Mouse (Mus musculus) MEL (cell line): ENCODE measurements around the gene Timm13. TPM values are rescaled to one million over a fixed set of nuclear protein-coding genes. Genes with fewer than 3 reads are reported as not detected.

Source experiments
- DNase-seq: peaks from one replicate; pipeline ENCODE4 v3.0.0; 2011; ENCODE audit warnings: low read depth, low spot score
- H3K27ac ChIP-seq: 2 replicates; pipeline ENCODE4 v1.5.1; 2012; ENCODE audit warnings: low read depth, mild to moderate bottlenecking, control low read depth, low read length, moderate library complexity; ENCODE audit not compliant: control insufficient read depth
- H3K27me3 ChIP-seq, 2 experiments: fragments of 150-350 bp in 1 of 2; sonication (generic) in 1 of 2; 2 replicates each; pipeline ENCODE4 v1.6.1; 2012; ENCODE audit warnings: low read length in 2 of 2, mild to moderate bottlenecking in 2 of 2, improper control_type of control experiment in 1 of 2, moderate library complexity in 1 of 2; ENCODE audit not compliant: insufficient read depth in 2 of 2, control insufficient read depth in 1 of 2
- H3K36me3 ChIP-seq, 2 experiments: 2 replicates each; pipeline ENCODE4 v1.6.1; 2012 to 2014; ENCODE audit warnings: low read length in 2 of 2, improper control_type of control experiment in 1 of 2, inconsistent platforms in 1 of 2, mild to moderate bottlenecking in 1 of 2; ENCODE audit not compliant: insufficient read depth in 2 of 2, control insufficient read depth in 1 of 2
- H3K4me1 ChIP-seq, 2 experiments: fragments of 150-350 bp in 1 of 2; sonication (generic) in 1 of 2; 2 replicates each; pipeline ENCODE4 v1.6.1; 2012; ENCODE audit warnings: low read length in 2 of 2, improper control_type of control experiment in 1 of 2, mild to moderate bottlenecking in 1 of 2; ENCODE audit not compliant: insufficient read depth in 2 of 2, control insufficient read depth in 1 of 2
- H3K4me3 ChIP-seq, 2 experiments: fragments of 150-350 bp in 1 of 2; sonication (generic) in 1 of 2; 2 replicates each; pipeline ENCODE4 v1.5.1; 2012; ENCODE audit warnings: low read depth in 2 of 2, low read length in 2 of 2, mild to moderate bottlenecking in 2 of 2, moderate library complexity in 2 of 2, control low read depth in 1 of 2, improper control_type of control experiment in 1 of 2; ENCODE audit not compliant: control insufficient read depth in 1 of 2, insufficient read depth in 1 of 2
- H3K79me2 ChIP-seq: 2 replicates; pipeline ENCODE4 v1.6.1; 2012; ENCODE audit warnings: mild to moderate bottlenecking, low read length, moderate library complexity; ENCODE audit not compliant: control insufficient read depth, poor library complexity, insufficient read depth
- H3K9ac ChIP-seq: 2 replicates; pipeline ENCODE4 v1.6.1; 2012; ENCODE audit warnings: low read depth, mild to moderate bottlenecking, control low read depth, low read length, moderate library complexity; ENCODE audit not compliant: control insufficient read depth, poor library complexity, severe bottlenecking
- H3K9me3 ChIP-seq: fragments of 150-350 bp; sonication (generic); replicated peaks from 2 replicates; pipeline ENCODE4 v1.6.1; 2012; ENCODE audit warnings: mild to moderate bottlenecking, low read length, improper control_type of control experiment, moderate library complexity; ENCODE audit not compliant: insufficient read depth
- BHLHE40 ChIP-seq: IDR thresholded peaks from 2 replicates; pipeline ENCODE4 v1.6.1; 2012; ENCODE audit warnings: low read depth, mild to moderate bottlenecking, inconsistent platforms, low read length, improper control_type of control experiment, borderline replicate concordance
- CHD2 ChIP-seq: IDR thresholded peaks from 2 replicates; pipeline ENCODE4 v1.6.1; 2011; ENCODE audit warnings: low read length, improper control_type of control experiment
- ETS1 ChIP-seq: IDR thresholded peaks from 2 replicates; pipeline ENCODE4 v1.6.1; 2012; ENCODE audit warnings: low read depth, mild to moderate bottlenecking, inconsistent platforms, low read length, improper control_type of control experiment, moderate library complexity
- GABPA ChIP-seq: IDR thresholded peaks from 2 replicates; pipeline ENCODE4 v1.6.1; 2012; ENCODE audit warnings: low read depth, mild to moderate bottlenecking, inconsistent platforms, low read length, improper control_type of control experiment, moderate library complexity
- HCFC1 ChIP-seq: IDR thresholded peaks from 2 replicates; pipeline ENCODE4 v1.6.1; 2012; ENCODE audit warnings: low read depth, mild to moderate bottlenecking, inconsistent platforms, low read length, improper control_type of control experiment, moderate library complexity
- KAT2A ChIP-seq: conservative IDR thresholded peaks from 2 replicates; pipeline ENCODE4 v1.6.1; 2012; ENCODE audit warnings: low read depth, low read length, improper control_type of control experiment, inconsistent platforms
- MEF2A ChIP-seq: IDR thresholded peaks from 2 replicates; pipeline ENCODE4 v1.6.1; 2014; ENCODE audit warnings: low read depth, mild to moderate bottlenecking, inconsistent platforms, low read length, improper control_type of control experiment; ENCODE audit not compliant: poor library complexity, insufficient replicate concordance, severe bottlenecking; ENCODE audit errors: extremely low read depth
- MYB ChIP-seq: IDR thresholded peaks from 2 replicates; pipeline ENCODE4 v1.6.1; 2011; ENCODE audit warnings: mild to moderate bottlenecking, low read depth, low read length, improper control_type of control experiment
- MYC ChIP-seq: IDR thresholded peaks from 2 replicates; pipeline ENCODE4 v1.6.1; 2011; ENCODE audit warnings: low read depth, mild to moderate bottlenecking, low read length, improper control_type of control experiment, moderate library complexity
- NELFE ChIP-seq: IDR thresholded peaks from 2 replicates; pipeline ENCODE4 v1.6.1; 2011; ENCODE audit warnings: low read depth, low read length, improper control_type of control experiment
- SIN3A ChIP-seq: IDR thresholded peaks from 2 replicates; pipeline ENCODE4 v1.6.1; 2012; ENCODE audit warnings: low read length, improper control_type of control experiment, inconsistent platforms
- SMC3 ChIP-seq: IDR thresholded peaks from 2 replicates; pipeline ENCODE4 v1.6.1; 2011; ENCODE audit warnings: low read depth, low read length, improper control_type of control experiment
- TCF12 ChIP-seq: IDR thresholded peaks from 2 replicates; pipeline ENCODE4 v1.6.1; 2014; ENCODE audit warnings: low read depth, mild to moderate bottlenecking, inconsistent platforms, low read length, improper control_type of control experiment, moderate library complexity
- UBTF ChIP-seq: IDR thresholded peaks from 2 replicates; pipeline ENCODE4 v1.6.1; 2012; ENCODE audit warnings: low read depth, mild to moderate bottlenecking, inconsistent platforms, low read length, improper control_type of control experiment, moderate library complexity, borderline replicate concordance; ENCODE audit not compliant: insufficient read depth
- ZC3H11A ChIP-seq: IDR thresholded peaks from 2 replicates; pipeline ENCODE4 v1.6.1; 2012; ENCODE audit warnings: low read depth, mild to moderate bottlenecking, inconsistent platforms, low read length, improper control_type of control experiment
- polyA plus RNA-seq, 2 experiments: library from polyadenylated mRNA; stranded (reverse) in 1 of 2; unstranded in 1 of 2; fragments of >175 nt in 1 of 2; fragments of >200 nt in 1 of 2; gene quantifications; 2 replicates each; pipeline versions ENCODE4 v1.2.1 to v1.2.4; 2012; ENCODE audit warnings: low replicate concordance in 2 of 2, low read depth in 1 of 2; ENCODE audit not compliant: insufficient read length in 2 of 2, insufficient read depth in 1 of 2, missing spikeins in 1 of 2
- total RNA-seq: library from RNA; depleted of rRNA; stranded (reverse); fragments of 300-350 nt; gene quantifications from 2 replicates; pipeline ENCODE4 v1.2.3, GENCODE M21; 2012

The Timm13 gene
- total and polyA plus RNA-seq, 3 experiments: 329 to 645 (median 349) TPM

- TF ChIP-seq MEF2A: no peak
- no peak for TF ChIP-seq CHD2
- TF ChIP-seq MYB: no peak
- peak; percentile 60; the same call in 1 of the 2 replicates for TF ChIP-seq HCFC1
- peak; percentile 91 for TF ChIP-seq ZC3H11A
- TF ChIP-seq ETS1: 0 out of 2 replicates have a peak, but pooled peaks have one; percentile 27
- no peak for TF ChIP-seq KAT2A
- TF ChIP-seq GABPA: no peak
- TF ChIP-seq SIN3A: peak; percentile 75
- 0 out of 2 replicates have a peak, but pooled peaks have one; percentile 19 for TF ChIP-seq TCF12
- no peak for TF ChIP-seq UBTF
Observed at GRCm38 (mm10) chr10:80928586-80929298, 28.0 kb upstream of the Timm13 start (continued).

- no peaks in the 10 kb centered on the region for H3K4me1 ChIP-seq
- no peak for TF ChIP-seq SIN3A
- TF ChIP-seq ETS1: no peak
- no peak for TF ChIP-seq NELFE
- no peak for TF ChIP-seq BHLHE40
- H3K36me3 ChIP-seq: no peaks in the 10 kb centered on the region
- no peaks in the 10 kb centered on the region for H3K9me3 ChIP-seq
- no peak overlapping the region for H3K27ac ChIP-seq
- H3K9ac ChIP-seq: no peak overlapping the region
- no peaks in the 10 kb centered on the region for H3K27me3 ChIP-seq
- H3K79me2 ChIP-seq: peaks cover 5% of the 10 kb centered on the region; the same call in 1 of the 2 replicates
- no peak overlapping the region for H3K4me3 ChIP-seq
- DNase-seq: no peak
Observed at GRCm38 (mm10) chr10:80925472-80925871, 24.7 kb upstream of the Timm13 start.

GRCm38 (mm10) chr10:80921923-80922322 is 21.2 kb upstream of the Timm13 start:
- Histone ChIP-seq H3K36me3 (peaks cover 0 to 2% of the 10 kb centered on the region in 2 experiments; a peak in 1 of 4 replicates), H3K4me3 (no peak overlapping the region), H3K79me2 (peaks cover 6% of the 10 kb centered on the region), H3K9ac (no peak overlapping the region), H3K9me3 (no peaks in the 10 kb centered on the region), H3K4me1 (peaks cover 0 to 8% of the 10 kb centered on the region in 2 experiments; a peak in 1 of 4 replicates), H3K27me3 (no peaks in the 10 kb centered on the region; a peak in 1 of 4 replicates), H3K27ac (no peak overlapping the region)
- no peak for TF ChIP-seq SMC3
- no peak for TF ChIP-seq MYC
- DNase-seq: no peak
